Mouse (Mus musculus) 3134 (cell line): ENCODE measurements at regions not wholly inside any gene's neighbourhood (a gene's known extent, or its start where the extent isn't known, plus 50 kb on each side); places are given as distances from the start of the nearest gene placed in this dataset.

Experiments used
- DNase-seq: peaks from one replicate; pipeline ENCODE4 v3.0.0-alpha.2; 2011; ENCODE audit warnings: low spot score; ENCODE audit not compliant: insufficient read length; ENCODE audit errors: extremely low read depth

GRCm38 (mm10) chr6:127336681-127337397 lies 109.8 kb upstream of the Parp11 start:
- no peak for DNase-seq

GRCm38 (mm10) chr6:127337398-127337871 lies 109.2 kb upstream of the Parp11 start:
- peak; percentile 63 for DNase-seq

GRCm38 (mm10) chr6:127338412-127338811 lies 108.2 kb upstream of the Parp11 start:
- DNase-seq: no peak

DNA sequence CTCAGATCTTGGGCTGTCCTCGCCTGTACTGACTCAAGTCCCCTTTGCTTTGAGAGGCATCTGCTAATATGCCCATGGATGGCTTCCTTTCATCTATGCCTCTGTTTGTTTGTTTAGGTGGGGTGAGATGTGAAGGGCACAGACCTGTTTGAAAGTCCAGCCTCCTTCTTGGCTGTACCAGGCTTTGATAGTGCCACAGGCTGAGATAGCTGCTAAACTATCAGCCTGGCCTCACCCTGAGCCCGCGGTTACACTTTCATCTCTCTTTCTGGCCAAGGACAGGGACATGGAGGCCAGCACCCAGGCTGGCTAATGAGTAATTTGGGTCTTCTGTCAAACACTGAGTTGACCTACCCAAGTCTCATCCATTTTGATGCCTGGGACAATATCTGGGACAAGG lies 105.0 kb upstream of the Parp11 start:
- no peak for DNase-seq

DNA sequence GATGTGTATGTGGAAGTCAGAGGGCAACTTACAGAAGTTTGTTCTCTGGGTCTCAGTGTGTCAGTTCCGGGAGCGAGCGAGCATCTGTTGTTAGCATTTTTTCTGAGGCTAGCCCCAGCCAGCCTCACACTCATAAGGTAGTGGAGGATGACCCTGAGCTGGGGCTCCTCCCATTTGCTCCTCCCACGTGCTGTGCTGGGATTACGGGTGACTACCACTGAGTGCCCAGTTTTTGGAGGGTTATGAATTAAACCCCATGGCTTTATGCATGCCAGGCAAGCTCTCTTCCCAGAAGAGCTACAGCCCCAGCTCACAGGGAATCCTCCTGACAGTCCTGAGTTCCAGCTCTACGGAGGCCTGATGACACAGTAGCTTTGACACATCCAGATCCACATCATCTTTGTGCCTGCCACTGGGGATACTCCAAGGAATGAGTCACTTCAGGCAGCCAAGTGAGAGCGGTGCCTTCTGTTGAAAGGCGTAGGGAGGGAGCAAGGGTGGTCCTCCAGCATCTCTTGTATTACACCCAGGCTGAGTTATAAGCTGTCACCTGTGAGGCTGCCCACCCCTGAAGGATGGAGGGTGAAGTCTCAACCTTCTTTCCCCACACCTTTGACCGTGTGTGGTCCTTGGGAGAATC lies 97.8 kb upstream of the Parp11 start:
- no peak for DNase-seq

DNA sequence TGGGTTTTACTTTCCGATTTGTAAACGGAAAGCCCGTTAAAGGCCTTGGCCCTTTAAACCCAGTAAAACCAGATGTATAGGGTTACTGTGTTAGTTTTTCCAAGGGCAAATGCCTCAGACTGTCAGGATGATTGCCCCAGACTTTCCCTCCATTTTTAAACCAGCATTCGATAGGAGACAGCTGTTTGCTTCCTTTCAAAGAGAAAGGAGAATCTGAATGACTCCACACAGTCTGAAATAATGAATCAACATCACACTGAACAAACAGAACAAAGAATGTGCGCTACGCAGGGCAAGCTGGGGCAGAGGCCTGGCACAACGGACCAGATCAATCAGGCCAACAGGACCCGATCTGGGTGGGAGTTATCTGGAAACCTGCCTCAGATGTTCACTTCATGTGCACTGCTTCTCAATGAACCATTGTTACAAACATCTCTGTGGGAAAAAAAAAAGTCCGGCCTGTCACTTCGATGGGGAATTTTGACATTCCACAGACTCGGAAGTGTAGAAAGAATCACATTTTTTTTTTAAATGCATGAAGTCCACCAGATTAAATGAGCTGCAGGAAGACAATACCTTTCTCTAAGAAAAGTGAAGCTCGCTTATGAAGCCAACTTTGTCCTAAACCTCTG lies 97.0 kb upstream of the Parp11 start:
- DNase-seq: no peak

GRCm38 (mm10) chr6:127351691-127352090 lies 94.9 kb upstream of the Parp11 start:
- no peak for DNase-seq

DNA sequence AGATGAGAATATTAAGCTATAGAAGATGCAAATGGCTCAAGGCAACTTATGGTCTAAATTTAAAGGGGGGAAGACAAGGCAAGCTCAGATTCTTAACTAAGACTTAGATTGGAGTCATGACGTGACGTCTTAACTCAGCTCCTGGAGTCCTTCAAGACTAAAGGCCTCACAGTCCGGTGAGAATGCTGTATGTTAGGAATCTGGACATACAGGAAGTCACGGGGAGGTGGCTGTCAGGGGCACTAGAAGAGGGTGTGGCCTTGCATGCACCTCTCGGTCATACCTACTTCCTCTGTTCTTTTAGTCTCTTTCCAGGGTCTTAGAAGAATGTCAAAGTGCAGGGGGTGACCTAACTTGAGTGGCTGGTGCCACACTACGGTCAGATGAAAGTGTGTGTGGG lies 91.5 kb upstream of the Parp11 start:
- no peak for DNase-seq

GRCm38 (mm10) chr6:127356442-127356841 lies 90.2 kb upstream of the Parp11 start:
- no peak for DNase-seq

GRCm38 (mm10) chr6:127358805-127359204 lies 87.8 kb upstream of the Parp11 start:
- no peak for DNase-seq

- DNase-seq: peak; percentile 54
Observed at GRCm38 (mm10) chr6:127359391-127359874, 87.2 kb upstream of the Parp11 start.

DNA sequence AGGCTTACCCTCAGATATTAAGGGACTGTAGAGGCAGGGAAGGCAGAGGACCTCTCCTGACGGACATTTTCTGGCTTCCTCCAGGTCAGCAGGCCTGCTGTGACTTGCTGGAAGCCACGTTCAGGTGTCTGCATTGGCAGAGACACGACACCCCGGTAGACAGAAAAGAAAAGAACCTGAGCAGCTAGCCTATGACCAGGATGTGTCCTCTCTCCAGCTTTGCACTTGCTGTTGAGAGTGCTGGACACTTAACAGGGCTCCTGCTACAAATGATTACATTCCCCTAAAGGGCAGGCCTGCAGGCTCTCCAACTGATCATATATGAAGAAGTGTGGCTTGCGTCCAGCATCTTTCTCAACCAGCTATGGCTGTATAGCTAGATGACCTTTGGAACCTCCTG lies 84.5 kb upstream of the Parp11 start:
- no peak for DNase-seq

- DNase-seq: no peak
Observed at GRCm38 (mm10) chr6:127362966-127363752, 83.5 kb upstream of the Parp11 start.

DNA sequence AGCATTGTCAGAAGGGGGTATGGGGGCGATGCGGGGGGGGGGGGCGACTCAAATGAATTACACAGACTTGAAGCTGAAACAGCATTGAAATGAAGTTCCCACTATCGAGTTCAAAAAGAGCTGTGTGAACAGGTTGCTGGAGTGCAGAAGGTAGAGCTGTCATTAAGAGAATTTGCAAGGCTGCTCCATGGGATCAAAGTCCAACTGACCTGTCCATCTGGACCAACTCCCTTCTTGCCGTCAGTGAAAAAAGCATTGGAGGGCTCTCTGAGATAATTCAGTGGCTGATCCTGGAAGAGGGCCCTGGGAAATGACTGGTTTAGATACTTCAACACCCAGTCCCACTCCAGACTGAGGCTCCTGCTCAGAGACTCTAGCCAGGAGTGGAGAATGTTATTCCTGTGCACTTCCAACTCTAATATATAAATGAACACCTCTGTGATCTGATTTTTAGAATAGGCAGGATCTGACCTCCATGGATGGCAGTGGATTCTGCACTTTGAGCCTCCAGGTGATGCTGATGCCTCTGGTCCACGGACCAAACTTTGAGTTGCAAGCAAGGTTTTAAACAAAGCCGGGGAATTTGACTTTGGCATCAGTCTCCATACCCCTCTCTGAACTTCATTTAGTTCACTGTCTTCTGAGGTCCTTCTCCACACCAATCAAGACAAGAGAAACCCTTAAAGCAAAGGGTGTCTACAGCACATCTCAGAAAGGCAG lies 82.6 kb upstream of the Parp11 start:
- no peak for DNase-seq

GRCm38 (mm10) chr6:127364591-127365187 lies 82.0 kb upstream of the Parp11 start:
- no peak for DNase-seq

DNA sequence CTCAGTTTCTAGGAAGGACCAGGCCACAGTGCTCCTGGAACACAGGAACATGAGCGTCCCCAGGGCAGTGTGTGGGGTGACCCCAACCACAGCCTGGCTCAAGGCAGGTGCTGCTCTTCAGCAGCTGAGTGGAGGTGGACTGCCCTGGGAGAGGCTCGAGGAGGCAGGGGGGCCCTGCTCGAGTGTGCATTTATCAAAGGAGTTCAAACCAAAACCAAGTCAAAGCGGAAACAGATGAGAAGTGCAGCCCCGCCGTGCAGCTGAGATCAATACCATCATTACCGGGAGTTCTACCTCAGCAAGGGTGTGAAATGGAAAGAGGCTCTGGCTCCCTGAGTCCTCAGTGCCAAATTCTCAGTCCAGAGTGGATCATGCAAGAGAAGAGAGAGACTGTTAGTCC lies 81.4 kb upstream of the Parp11 start:
- no peak for DNase-seq

GRCm38 (mm10) chr6:127365651-127366050 lies 81.0 kb upstream of the Parp11 start:
- DNase-seq: no peak

DNA sequence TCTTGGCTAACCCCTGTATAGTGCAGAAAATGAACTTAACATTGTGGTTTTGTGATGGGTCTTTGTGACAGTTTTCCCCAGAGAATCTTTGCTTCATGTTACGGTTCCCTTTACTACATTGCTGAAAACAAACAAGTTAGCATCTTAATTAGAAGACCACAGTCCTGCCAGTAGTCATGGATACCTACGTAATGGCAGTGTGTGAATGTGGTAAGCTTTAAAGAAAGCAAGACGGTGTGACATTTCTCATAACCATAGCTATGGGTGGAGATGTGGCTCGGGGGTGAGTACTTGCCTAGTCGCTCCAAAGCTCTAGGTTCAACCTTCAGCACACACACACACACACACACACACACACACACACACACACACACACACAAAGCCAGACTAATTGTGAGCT lies 73.6 kb upstream of the Parp11 start:
- DNase-seq: no peak

GRCm38 (mm10) chr6:127373797-127374463 lies 72.7 kb upstream of the Parp11 start:
- DNase-seq: no peak
